Mouse (Mus musculus) embryo, embryonic 10 days (tissue): ENCODE measurements around the gene Gosr2.
A peak's percentile ranks its signal among the peaks of the same experiment; 100 is the strongest.

Source experiments
- DNase-seq: peaks from one replicate; pipeline ENCODE4 v3.0.0-alpha.2; 2015; ENCODE audit warnings: low spot score

Gosr2 gene

DNA sequence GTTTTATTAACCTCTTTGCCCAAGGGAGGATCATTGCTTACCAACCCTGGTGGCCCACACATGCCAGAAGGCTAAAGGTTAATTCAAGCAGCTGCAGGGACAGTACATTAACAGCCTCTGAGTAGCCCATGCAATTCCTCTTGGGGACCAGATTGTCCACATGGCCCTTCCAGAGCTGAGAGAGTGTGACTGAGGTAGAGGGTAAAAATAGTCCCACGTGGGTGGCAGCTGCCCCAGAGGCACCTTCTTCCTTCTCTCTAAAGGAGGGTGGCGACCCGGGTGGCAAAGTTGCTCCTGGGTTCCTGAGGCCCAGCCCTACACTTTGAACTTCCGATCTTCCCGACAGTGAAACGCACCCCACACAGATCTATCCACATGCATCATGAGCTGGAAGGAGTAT, 51.4 kb downstream of the Gosr2 start:
- DNase-seq: no peak

DNA sequence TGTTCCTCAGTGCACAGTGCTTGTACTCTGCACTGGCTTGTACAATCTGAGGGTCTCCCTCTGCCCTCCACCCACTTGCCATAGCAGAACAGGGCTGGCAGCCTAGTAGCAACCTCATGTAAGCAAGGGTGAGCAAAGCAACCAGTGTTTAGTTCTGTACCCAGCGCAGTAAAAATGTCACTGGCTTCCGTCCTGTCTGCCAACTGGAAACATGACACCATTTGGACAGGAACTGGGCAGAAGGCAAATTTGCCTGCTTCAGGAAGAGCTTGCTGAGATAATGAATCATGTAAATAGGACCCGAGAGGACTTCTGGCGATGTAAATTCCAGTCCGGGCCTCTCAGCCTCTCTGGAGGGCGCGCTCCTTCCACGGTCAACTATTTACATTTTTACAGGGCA, 52.0 kb downstream of the Gosr2 start:
- no peak for DNase-seq

- DNase-seq: no peak
Observed at GRCm38 (mm10) chr11:103643211-103643610, 54.5 kb downstream of the Gosr2 start.

DNA sequence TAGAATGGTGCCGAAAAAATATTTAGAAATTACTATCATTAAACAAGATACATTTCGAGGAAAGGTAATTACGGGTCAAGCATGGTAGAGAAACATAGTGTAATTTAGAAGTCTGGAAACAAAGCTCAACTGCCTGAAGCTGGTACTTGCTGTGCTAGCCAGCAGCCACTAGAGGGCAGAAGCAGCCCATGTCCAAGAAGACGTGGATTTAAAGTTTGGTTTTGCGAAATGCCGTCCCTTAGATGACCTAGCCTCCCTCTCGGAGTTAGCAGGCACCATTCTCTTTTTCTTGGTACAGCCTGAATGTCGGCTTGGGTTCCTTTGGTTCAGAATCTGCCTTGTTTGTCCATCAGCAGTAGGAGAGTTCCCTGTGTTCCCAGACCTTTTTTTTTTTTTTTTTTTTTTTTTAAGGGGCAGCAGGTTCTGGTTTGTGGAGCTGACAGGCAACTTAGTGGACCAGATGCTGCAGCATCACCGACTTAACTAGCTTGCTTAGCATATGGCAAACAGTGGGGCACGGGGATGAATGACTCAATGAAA, 58.2 kb downstream of the Gosr2 start:
- peak; percentile 89 for DNase-seq

- no peak for DNase-seq
Observed at GRCm38 (mm10) chr11:103638790-103639189, 58.9 kb downstream of the Gosr2 start, which contains the start of gene Lyzl6. Gene Lyzl6, minus strand, starts transcription at chr11:103638890.

DNA sequence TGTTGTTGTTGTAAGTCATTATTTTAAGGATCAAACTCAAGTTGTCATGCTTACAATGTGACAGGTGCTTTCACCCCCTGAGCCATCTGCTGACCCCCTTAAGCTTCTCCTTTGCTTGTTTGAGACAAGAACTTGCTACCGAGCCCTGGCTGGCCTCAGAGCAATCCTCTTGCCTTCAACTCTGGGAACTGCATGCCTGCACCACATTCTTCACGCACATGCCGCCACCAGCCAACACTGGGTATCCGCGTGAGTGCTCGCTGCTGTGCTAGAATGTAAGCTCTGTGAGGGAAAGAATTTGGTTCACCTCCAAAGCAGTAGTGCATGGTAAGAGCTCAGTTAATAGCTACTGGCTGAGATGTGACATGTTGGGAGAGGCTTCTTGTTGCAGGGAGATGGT, 61.4 kb downstream of the Gosr2 start:
- no peak for DNase-seq

- no peak for DNase-seq
Observed at GRCm38 (mm10) chr11:103635481-103635880, 62.2 kb downstream of the Gosr2 start.

DNA sequence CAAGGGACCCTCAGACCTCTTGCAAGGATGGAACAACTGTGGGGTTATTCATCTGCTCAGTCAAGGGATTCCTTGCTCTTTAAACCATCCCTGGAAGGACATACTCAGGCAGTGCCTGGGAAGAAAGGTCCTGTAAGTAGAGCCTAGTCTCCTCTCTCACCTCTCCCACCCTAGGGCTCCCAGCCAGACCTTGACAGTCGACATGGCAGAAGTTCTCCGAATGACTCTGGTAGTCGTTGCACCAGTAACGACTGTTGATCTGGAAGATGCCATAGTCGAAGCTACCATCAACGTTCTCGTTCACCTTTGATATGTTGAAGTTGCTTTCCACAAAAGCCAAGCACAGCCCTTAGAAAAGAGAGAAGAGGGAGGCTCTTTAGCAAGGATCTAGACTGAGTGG, 62.9 kb downstream of the Gosr2 start:
- no peak for DNase-seq

- no peak for DNase-seq
Observed at GRCm38 (mm10) chr11:103627453-103627852, 70.2 kb downstream of the Gosr2 start.
